Mouse (Mus musculus) right cerebral cortex, postnatal 14 days (tissue): Measurements from ENCODE around the gene Smlr1.

Experiments
- DNase-seq: peaks from one replicate; pipeline ENCODE4 v3.0.0; 2022

The Smlr1 gene

GRCm38 (mm10) chr10:25535891-25536331, at the start of gene Smlr1:
Gene Smlr1, minus strand, starts transcription at chr10:25536267.
- no peak for DNase-seq

DNA sequence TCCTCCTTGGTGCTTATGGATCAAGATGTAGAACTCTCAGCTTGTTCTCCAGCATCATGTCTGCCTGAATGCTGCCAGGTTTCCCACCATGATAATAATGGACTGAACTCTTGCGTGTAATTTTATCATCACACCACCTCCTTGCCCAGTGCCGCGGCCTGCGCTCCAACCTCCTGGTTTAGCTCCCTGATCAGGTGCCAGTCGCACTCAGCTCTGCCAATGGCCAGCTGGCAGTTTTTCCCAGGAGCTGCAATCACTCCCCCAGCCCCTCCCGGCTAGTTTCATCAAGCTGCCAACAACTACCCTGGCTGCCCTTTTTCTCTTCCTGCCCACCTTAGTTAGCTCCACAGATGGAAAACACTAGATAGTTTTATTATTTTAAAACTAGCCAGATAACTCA, 48.8 kb upstream of the Smlr1 start:
- DNase-seq, result peak; percentile 22

DNA sequence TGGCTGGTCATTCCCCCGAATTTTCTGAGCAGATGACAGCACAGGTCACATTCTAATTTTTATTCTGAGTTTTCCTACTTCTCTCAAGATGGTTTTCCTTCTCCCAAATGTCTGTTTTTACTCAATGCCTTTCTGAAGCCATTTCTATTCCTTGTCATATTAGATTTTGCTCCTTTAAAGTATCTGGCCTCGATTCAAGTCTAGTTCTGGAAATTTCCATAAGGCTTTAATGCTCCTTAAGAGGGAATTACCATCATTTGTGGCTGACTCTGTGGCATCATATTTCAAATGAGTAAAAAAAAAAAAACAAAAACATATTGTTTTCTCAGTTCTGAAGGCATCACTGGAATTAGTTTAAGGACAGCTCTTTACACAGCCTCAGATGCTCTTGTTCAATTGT, 44.0 kb upstream of the Smlr1 start:
- DNase-seq, result no peak

DNA sequence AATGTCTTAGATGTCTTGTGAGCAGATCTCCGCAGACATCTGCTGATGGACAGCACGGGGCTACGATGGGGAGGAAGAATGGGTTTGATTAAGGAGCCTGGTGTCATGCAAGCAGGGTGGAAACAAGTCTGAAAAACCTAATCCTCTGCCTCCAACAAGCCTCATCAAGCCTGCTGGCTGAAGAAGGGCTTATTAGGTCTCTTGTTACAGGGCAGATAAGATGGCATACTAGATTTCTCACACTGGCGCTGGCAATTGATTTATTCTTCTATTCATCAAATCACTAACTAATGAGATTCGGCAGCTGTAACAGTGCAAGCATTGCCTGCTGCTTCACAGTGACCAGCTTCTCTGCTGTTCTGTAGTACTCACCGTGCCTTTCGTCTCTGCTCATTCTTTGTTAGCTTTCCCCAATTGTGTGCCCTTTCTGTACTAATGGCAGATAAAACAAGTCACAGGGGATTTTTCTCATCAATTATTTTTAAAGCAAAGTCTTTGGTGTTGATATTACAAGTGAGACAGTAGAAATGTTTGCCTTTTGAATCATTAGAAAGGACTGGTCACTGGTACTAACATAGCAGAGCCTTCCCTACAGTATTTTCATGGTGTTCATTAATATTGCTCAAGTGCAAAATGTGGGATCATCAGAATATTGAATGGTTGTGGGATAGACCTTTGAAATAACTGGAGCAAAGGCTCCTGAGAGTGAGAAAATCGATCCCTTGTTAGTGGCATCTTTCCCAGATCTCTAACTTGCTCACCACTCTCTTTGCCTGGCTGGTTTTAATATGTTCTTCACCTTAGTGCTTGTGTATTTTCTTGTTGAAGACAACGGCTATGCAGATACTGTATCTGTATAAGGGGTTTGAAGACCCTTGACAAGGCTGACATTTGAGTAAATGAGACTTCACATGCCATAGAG, 35.5 kb upstream of the Smlr1 start:
- DNase-seq, result no peak

GRCm38 (mm10) chr10:25552936-25553335, 16.9 kb upstream of the Smlr1 start:
- DNase-seq, result no peak

DNA sequence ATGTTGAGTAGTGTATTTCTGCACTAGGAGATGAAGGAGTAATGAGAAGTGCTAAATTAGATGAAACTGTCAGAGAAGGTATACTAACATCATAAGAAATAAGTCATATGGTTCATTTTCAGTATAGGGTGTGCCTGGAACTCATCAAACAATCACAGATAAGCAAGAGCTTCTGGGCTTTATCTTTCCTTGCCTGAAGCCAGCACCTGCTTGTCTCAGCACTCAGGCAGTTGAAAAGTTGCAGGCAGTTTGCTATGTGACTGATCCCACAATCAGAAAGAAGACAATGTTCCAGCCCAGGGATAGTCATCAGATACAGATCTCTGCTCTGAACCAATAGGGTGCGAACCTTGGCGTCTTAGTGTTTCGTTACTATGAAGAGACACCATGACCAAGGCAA, 5.0 kb upstream of the Smlr1 start:
- DNase-seq, result no peak

DNA sequence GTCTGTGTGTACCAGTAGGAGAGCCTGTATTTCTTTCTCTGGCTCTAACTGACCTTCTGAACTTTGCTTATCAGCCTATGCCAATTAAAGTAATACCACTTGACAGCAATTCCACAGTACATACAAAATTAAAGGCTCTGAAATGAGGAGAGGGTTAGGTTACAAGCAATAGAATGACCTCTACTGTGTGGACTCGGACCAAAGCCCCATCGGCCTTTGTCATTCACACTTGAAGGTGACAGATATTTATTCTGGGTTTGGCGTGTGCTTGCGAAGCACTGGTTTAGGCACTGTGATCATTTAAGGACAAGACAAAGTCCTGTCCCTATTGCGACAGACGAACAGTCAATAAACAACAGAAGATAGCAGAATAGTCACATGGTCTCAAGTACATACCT, 3.7 kb upstream of the Smlr1 start:
- DNase-seq, result no peak

- DNase-seq, result peak; percentile 37
Measured at GRCm38 (mm10) chr10:25539146-25539770, 3.2 kb upstream of the Smlr1 start.

DNA sequence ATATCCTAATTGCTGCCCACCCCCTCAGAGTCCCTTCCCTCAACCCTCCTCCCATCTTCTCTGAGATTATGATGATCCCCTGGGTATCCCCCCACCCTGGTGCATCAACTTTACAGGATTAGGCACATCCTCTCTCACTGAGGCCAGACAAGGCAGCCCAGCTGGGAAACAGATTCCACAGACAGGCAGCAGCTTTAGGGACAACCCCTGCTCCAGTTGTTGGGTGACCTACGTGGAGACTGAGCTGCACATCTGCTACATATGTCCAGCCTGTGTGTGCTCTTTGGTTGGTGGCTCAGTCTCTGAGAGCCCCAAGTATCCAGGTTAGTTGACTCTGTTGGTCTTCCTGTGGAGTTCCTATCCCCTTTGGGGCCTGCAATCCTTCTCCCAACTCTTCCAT, 2.7 kb upstream of the Smlr1 start:
- DNase-seq, result no peak

- no peak for DNase-seq
Measured at GRCm38 (mm10) chr10:25536621-25537020, 554 bp upstream of the Smlr1 start.

DNA sequence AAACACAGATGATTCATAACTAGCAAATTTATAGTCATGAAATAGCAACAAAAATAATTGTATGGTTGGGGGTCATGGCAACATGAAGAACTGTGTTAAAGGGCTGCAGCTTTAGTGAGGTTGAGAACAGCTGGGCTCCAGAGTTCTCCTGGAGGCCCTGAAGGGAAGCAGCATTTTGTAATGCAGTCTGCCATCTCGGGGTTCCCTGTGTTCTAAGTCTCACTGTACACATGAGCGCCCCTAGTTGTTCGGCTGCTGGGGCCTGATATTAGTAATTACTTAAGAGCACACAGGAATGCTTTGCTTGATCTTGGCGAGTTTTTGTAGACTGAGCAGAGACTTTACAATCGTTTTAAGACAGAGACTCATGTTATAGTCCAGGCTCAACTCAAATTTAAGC, 1.6 kb downstream of the Smlr1 start:
- no peak for DNase-seq

DNA sequence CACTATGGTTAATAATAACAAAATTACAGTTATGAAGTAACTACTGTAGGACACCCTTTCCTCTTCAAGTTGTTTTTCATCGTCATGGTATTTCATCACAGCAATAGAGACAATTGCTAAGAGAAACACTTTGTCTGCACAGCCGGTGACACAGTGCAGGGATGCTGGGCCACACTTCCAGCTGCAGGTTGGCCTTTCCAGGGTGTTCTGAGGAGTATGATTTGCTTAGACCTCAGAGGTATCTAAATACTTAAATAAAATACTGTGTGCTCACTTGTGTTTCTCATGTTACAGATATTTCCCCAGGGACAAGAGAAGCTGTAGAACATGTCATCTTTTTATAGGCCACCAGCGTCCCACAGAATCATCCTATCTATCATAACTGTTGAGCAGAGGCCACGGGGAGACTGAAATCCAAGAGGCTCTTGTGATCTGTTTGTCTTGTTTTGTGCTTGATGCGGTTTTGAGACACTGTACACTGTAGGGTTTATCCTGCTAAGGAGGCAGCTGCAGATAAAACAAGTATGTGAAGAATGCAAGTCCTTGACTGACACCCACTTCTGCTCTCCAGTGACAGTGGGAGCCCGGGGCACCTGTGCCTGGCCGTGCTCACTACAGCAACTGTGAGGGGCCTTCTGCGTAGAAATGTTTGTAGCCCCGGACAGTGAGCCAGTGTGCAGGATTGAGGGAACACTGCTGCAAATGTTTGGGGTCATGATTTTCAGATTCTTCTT, 2.4 kb downstream of the Smlr1 start:
- no peak for DNase-seq

DNA sequence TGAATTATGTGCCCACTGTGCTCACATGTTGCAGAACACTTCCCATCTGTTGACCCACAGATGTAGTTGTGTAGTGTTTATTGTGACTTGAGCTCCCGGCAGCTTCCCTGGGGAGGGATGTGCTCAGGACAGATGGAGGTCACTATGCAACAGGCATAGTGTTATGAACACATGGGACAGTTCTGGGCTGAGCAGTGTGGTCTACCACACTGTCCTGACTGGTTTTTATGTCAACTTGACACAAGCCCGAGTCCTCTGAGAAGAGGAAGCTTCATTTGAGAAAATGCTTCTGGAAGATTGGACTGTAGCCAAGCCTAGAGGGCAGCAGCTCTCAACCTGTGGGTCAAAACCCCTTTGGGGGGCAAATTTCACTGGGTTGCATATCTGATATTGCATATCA, 3.0 kb downstream of the Smlr1 start:
- no peak for DNase-seq

GRCm38 (mm10) chr10:25531335-25531734, 4.7 kb downstream of the Smlr1 start:
- no peak for DNase-seq

GRCm38 (mm10) chr10:25527126-25527525, 8.9 kb downstream of the Smlr1 start:
- no peak for DNase-seq

GRCm38 (mm10) chr10:25526622-25527021, 9.4 kb downstream of the Smlr1 start:
- no peak for DNase-seq

DNA sequence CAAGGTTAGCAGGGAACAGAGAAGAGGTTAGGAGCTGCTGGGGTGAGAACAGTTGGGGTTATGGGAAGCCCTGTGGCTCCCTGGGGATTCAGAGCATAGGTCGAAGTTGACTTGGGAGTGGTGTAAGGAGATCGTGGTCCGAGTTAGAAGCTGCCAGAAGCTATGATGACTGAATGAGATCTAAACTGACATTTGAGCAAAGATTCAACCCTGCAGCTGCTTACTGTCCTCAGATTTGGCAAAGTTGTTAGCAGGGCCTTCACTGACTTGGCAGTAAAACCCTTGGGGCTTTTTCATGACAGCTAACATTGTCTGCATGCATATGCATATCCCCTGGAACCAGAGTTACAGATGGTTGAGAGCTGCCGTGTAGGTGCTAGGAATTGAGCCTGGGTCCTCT, 9.9 kb downstream of the Smlr1 start:
- DNase-seq, result no peak

GRCm38 (mm10) chr10:25523727-25524126, 12.3 kb downstream of the Smlr1 start:
- no peak for DNase-seq

- no peak for DNase-seq
Measured at GRCm38 (mm10) chr10:25520428-25520827, 15.6 kb downstream of the Smlr1 start.

DNA sequence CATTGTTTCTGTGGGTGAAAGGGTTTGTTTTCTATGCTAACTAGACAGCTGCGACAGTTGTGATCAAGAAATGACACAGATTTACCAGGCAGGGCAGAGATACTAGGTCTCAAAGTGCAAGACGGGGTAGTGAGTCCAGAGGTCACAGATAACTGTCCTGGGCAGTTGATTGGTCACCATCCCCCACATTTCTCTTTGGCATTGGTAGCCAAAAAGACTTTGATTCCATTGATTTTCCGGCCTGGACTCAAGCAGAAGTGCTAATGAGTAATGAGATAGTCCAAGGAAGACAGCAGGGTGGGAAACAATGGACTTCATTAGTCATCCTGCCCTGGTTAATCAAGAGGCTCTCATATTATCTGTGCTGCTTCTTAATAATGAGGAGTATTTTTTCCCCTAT, 16.1 kb downstream of the Smlr1 start:
- no peak for DNase-seq

DNA sequence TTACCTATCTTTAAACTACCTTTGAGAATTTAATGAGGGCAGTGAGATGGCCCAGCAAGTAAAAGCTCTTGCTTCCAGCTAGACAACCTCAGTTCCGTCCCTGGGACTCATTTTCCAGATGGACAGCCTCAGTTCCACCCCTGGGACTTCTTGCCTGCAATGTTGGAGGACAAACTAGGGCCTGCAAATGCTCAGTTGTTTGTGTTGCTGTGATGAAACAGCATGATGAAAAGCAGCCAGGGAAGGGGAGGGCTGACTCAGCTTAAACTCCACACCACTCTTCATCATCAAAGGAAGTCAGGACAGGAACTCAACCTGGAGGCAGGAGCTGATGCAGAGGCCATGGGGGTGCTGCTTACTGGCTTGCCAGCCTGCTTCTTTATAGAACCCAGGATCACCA, 22.2 kb downstream of the Smlr1 start:
- DNase-seq, result no peak

GRCm38 (mm10) chr10:25503250-25503649, 32.8 kb downstream of the Smlr1 start:
- no peak for DNase-seq

- no peak for DNase-seq
Measured at GRCm38 (mm10) chr10:25499323-25500071, 36.6 kb downstream of the Smlr1 start.
